Mouse (Mus musculus) activated CD4-positive, CD25-positive, alpha-beta regulatory T cell, adult 9 weeks (primary cell): ENCODE measurements around the gene Pcna. TPM values are rescaled to one million over a fixed set of nuclear protein-coding genes. Genes with fewer than 3 reads are reported as not detected.

ENCODE experiments used
- polyA plus RNA-seq: library from polyadenylated mRNA; unstranded; fragments of 100-300 nt; shearing (Covaris generic); gene quantifications from one replicate; pipeline ENCODE4 v1.2.1, GENCODE M21; 2017

The Pcna gene
- 175 TPM for polyA plus RNA-seq

DNA sequence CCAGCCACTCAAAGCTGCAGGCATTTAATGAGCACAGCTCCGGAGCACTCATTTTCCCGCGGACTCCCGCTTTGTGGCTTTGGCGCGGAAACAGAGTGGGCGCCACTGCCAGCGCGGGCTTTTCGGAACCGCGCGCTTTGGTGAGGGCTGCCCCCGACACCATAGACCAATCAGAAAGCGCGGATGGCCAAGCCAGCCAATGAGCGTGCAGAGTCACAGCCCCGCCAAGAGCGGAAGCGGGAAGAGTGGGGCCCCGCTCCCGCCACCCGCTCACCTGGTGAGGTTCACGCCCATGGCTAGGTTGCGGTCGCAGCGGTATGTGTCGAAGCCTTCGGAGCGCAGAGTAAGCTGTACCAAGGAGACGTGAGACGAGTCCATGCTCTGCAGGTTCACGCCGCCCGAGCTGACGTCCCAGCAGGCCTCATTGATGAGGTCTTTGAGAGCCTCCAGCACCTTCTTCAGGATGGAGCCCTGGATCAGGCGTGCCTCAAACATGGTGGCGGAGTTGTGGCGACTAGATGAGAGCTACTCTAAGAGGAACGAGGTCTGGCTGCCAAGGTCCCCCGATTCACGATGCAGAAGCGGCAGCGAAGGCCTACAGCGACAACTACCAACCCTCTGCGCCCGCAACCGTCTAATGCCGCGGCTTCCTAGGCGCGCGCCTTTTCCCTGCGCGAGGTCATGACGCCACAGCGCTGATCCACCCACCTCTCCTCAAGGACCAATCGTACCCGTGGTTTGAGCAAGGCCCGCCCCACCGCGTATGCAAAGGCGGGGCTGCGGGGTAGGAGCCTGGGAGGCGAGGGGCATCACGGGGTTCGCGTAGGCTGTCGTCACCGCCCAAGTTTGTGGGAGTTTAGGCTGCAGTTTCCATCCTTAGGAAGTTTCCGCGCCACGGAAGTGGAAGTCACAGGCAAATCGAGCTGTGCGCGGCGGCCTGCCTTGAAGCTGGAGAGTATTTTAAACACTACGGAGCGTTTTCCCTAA is at the start of gene Pcna:
TSS of gene Pcna (minus strand) at position 773 of the 987 bp plus-strand sequence.

DNA sequence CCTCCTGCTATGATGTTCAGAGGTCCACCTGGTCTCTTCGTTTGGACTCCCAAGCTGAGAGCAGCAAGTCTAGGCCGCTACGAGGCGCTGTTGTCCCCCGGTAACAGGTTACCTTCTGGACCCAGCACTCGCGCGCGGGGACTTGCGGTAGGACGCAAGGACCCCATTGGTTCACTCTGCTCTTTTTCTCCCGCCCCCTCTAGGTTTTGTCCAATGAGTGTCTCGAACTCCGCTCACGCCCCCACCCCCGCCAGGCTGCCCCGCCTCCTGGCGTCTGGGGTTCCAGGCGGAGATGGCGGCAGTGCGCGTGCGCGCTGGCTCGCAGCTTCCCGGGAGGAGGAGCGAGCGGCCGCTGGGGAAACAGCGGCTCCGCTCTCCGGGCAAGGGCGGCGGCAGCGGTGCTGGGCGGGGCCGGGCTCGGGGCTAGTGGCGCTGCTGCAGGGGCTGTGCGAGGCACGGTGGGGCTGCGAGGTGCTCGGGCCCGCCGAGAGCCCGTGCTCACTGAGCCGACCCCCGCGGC is 9.8 kb upstream of the Pcna start, which contains the start of gene Cds2:
TSS of gene Cds2 (plus strand) at position 270 of the 520 bp plus-strand sequence.

DNA sequence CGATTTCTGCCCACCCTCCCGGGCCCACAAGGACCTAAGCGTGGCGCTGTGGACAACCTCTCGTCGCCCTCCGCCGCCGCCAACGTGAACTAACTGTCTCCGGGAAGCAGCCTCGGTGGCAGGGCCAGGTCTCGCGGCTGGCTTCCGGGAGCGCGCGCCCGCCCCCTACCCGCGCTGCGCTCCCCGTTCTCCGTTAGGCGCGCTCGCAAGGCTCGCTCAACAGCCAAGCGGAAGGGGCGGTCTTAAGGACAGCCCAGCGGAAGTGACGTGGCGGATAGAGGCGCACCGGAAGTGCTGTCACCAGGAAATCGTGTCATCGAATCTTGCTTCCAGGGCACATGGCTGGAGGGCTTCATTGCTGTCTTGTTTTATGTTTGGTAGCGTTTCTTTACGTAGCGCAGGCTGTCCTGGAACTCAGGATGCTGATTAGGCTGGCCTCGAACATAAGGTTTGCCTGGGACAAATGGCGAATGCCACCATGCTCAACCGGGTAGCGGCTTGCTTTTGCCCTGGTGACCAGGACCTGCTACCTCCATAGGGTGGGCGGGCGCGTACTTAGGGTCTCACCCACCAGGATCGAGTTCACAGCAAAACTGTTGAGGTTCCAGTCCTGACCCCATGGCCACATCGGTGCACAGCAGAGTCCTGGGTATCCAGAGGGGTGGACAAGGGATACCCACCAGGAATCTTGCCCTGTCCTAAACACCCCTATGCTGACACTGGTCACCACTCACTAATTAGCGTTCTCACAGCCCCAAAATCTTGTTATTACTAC is 5.4 kb downstream of the Pcna start, which contains the start of gene Tmem230:
TSS of gene Tmem230 (minus strand) at position 269 of the 775 bp plus-strand sequence.

Other genes starting within 250 kb of the Pcna start
- gene Rassf2, start 223.1 kb downstream of the Pcna start, polyA plus RNA-seq: 97.5 TPM
- 34.7 TPM for gene Slc23a2, start 108.2 kb downstream of the Pcna start, polyA plus RNA-seq
- gene Tmem230, start 5.5 kb downstream of the Pcna start, polyA plus RNA-seq: 61.5 TPM
- 29.6 TPM for gene Cds2, start 9.8 kb upstream of the Pcna start, polyA plus RNA-seq
- gene Prokr2, start 132.1 kb upstream of the Pcna start, polyA plus RNA-seq: not detected